Mouse (Mus musculus) testis, adult 2 months (tissue): ENCODE results near the gene Col25a1. TPM values are rescaled to one million over a fixed set of nuclear protein-coding genes. Genes with fewer than 3 reads are reported as not detected.

Source experiments
- H3K27ac ChIP-seq: fragments of 200-500 bp; 2 replicates; pipeline ENCODE4 v1.5.1; 2012; ENCODE audit warnings: low read depth, low read length; ENCODE audit not compliant: control insufficient read depth, insufficient read depth
- H3K27me3 ChIP-seq: fragments of 200-500 bp; 2 replicates; pipeline ENCODE4 v1.6.1; 2012; ENCODE audit warnings: mild to moderate bottlenecking, low read length, moderate library complexity; ENCODE audit not compliant: control insufficient read depth, insufficient read depth
- H3K36me3 ChIP-seq: fragments of 200-500 bp; 2 replicates; pipeline ENCODE4 v1.6.1; 2012; ENCODE audit warnings: mild to moderate bottlenecking, low read length; ENCODE audit not compliant: control insufficient read depth, insufficient read depth
- H3K4me1 ChIP-seq: fragments of 200-500 bp; 2 replicates; pipeline ENCODE4 v1.6.1; 2012; ENCODE audit warnings: low read length; ENCODE audit not compliant: control insufficient read depth, insufficient read depth
- H3K4me3 ChIP-seq: fragments of 200-500 bp; 2 replicates; pipeline ENCODE4 v1.5.1; 2012; ENCODE audit warnings: low read depth, mild to moderate bottlenecking, low read length, moderate library complexity, mixed read lengths; ENCODE audit not compliant: control insufficient read depth
- CTCF ChIP-seq: fragments of 200-500 bp; IDR thresholded peaks from 2 replicates; pipeline ENCODE4 v1.5.1; 2012; ENCODE audit warnings: low read depth, mild to moderate bottlenecking, inconsistent platforms, low read length, moderate library complexity; ENCODE audit not compliant: control insufficient read depth, insufficient read depth, insufficient replicate concordance
- POLR2A ChIP-seq: fragments of 200-500 bp; IDR thresholded peaks from 2 replicates; pipeline ENCODE4 v1.6.1; 2012; ENCODE audit warnings: low read depth, mild to moderate bottlenecking, inconsistent platforms, low read length, moderate library complexity; ENCODE audit not compliant: control insufficient read depth
- polyA plus RNA-seq: library from polyadenylated mRNA; depleted of rRNA; stranded (reverse); fragments of >200 nt; gene quantifications from 2 replicates; pipeline ENCODE4 v1.2.3, GENCODE M21; 2012

The Col25a1 gene
- polyA plus RNA-seq, 1 experiment: 1.9 TPM

DNA sequence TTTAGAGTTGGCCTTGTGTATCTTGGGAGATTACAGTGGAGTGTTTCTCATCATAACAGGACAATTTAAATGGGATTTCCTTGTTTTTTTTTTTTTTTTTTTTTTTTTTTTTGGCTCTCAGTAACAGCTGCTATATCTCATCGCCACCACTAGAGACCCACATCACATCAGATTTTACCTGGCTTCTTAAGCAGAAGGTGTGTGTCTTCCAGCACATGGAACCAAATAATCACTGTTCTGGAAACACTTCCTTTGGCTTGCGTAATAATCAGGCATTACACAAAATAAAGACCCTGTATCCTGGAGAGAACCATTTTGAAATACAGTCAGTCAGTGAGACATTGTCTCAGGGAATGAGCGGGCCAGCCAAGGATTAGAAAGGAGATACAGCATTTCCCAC lies 53.8 kb downstream of the Col25a1 start:
- Histone ChIP-seq H3K27ac (no peak overlapping the region), H3K4me3 (no peak overlapping the region), H3K36me3 (no peaks in the 10 kb centered on the region), H3K4me1 (peaks cover 16% of the 10 kb centered on the region), H3K27me3 (no peaks in the 10 kb centered on the region)
- no peak for TF ChIP-seq POLR2A
- no peak for TF ChIP-seq CTCF

- Histone ChIP-seq H3K4me1 (no peaks in the 10 kb centered on the region), H3K4me3 (no peak overlapping the region), H3K36me3 (no peaks in the 10 kb centered on the region), H3K27ac (no peak overlapping the region), H3K27me3 (no peaks in the 10 kb centered on the region)
- TF ChIP-seq POLR2A (no peak), CTCF (no peak)
Measured at GRCm38 (mm10) chr3:130187588-130187987, 56.3 kb downstream of the Col25a1 start.

GRCm38 (mm10) chr3:130193450-130193849 lies 62.1 kb downstream of the Col25a1 start:
- Histone ChIP-seq H3K27me3 (no peaks in the 10 kb centered on the region), H3K27ac (no peak overlapping the region), H3K4me1 (no peaks in the 10 kb centered on the region), H3K4me3 (no peak overlapping the region), H3K36me3 (no peaks in the 10 kb centered on the region)
- no peak for TF ChIP-seq POLR2A
- TF ChIP-seq CTCF: no peak

DNA sequence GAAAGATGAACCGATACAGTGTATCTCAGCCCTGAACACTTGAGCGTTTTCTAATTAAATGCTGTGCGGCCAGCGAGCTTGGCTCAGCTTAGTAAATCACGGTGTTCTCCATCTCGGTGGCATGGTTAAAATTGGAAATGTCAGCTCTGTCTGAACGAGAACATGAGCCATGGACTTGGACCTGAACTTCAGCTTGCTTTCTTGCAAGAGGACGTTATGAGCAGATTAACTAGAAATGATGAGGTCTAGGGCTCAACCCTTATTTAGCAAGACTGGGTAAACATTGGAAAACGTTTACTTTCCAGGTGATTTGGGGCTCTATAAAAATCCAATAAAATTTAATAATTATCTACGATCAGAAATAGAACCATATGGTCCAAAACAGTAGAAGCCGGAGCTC lies 83.3 kb downstream of the Col25a1 start:
- Histone ChIP-seq H3K36me3 (no peaks in the 10 kb centered on the region), H3K27me3 (no peaks in the 10 kb centered on the region), H3K27ac (no peak overlapping the region), H3K4me1 (no peaks in the 10 kb centered on the region; the same call in 1 of the 2 replicates), H3K4me3 (no peak overlapping the region)
- TF ChIP-seq CTCF: no peak
- TF ChIP-seq POLR2A: no peak

DNA sequence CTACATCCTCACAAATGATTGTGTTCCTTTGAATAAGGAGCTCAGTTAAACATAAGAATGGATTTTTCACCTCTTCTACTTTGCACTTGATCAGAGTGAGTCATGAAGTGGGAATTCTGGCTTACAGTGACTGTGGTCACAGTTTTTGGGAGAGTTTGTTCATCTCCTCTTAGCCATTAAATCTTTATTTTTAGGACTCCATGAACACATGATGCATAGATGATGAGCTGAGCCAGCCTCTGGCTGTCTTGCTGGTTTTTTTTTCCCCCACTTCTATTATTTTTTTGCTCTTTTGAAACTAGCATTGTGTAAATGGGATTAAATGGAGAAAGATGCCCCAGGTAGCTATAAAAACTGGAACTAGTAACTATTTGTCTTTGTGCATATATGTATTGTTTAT lies 84.8 kb downstream of the Col25a1 start:
- Histone ChIP-seq H3K27me3 (no peaks in the 10 kb centered on the region), H3K36me3 (no peaks in the 10 kb centered on the region), H3K27ac (no peak overlapping the region), H3K4me1 (no peaks in the 10 kb centered on the region; the same call in 1 of the 2 replicates), H3K4me3 (no peak overlapping the region)
- TF ChIP-seq POLR2A (no peak), CTCF (no peak)

DNA sequence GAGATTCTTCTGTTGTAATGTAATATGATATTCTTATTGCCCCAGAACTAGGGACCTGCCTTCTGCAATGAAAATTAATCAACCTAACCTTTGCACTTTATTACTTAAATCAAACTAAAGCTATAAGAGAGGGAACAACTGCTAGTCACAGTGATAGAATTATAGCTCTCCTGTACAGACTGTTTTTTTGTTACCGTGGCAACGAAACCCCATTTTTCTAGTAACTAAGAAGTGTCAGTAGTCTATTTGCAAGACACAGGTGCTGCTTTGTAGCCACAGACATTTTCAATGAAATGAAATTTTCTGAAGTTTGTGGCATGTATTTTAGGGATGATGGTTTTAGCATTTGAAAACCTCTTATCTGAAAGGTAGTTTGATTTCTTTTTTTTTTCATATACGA lies 85.3 kb downstream of the Col25a1 start:
- Histone ChIP-seq H3K36me3 (no peaks in the 10 kb centered on the region), H3K27ac (no peak overlapping the region), H3K4me3 (no peak overlapping the region), H3K27me3 (no peaks in the 10 kb centered on the region), H3K4me1 (no peaks in the 10 kb centered on the region)
- no peak for TF ChIP-seq CTCF
- TF ChIP-seq POLR2A: no peak

GRCm38 (mm10) chr3:130217705-130218104 lies 86.4 kb downstream of the Col25a1 start:
- no peaks in the 10 kb centered on the region for H3K36me3 ChIP-seq
- H3K27ac ChIP-seq: no peak overlapping the region
- H3K4me1 ChIP-seq: no peaks in the 10 kb centered on the region
- H3K4me3 ChIP-seq: no peak overlapping the region
- no peak for TF ChIP-seq CTCF
- no peak for TF ChIP-seq POLR2A
- H3K27me3 ChIP-seq: no peaks in the 10 kb centered on the region

DNA sequence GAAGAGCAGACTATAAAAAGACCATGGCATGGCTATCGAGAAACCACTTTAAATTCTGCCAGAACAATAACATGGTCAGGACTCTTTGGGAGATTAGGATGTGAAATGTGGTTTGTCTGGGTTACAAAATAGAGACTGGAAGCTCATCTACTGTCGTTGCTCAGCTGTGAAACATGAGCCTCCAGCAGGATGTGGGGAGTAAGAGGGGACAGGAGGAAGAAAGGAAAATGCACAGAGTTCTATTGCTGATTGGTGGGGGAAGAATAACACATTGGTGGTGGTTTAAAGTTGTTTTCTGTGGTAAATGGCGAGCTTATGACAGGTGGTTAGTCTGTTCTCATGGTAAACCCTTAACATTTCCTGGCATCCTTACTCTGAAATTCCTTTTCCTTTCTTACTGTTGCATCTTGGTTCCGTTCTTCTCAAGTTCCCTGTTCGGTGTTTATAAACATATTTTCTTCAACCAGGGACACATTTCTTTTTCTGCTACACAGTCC lies 87.0 kb downstream of the Col25a1 start:
- H3K36me3 ChIP-seq: no peaks in the 10 kb centered on the region
- no peaks in the 10 kb centered on the region for H3K27me3 ChIP-seq
- no peaks in the 10 kb centered on the region for H3K4me1 ChIP-seq
- H3K4me3 ChIP-seq: no peak overlapping the region
- TF ChIP-seq CTCF (no peak), POLR2A (no peak)
- no peak overlapping the region for H3K27ac ChIP-seq
